Mouse (Mus musculus) adrenal gland, adult 8-10 months (tissue): ENCODE data around the gene Wdr20. TPM values are rescaled to one million over a fixed set of nuclear protein-coding genes. Genes with fewer than 3 reads are reported as not detected.
A peak's percentile ranks its signal among the peaks of the same experiment; 100 is the strongest.
"Not testable (repeated sequence)": the region's sequence is repeated elsewhere in the genome, so short reads cannot be mapped to it uniquely, and the experiment has no call there.

Source experiments
- DNase-seq: peaks from one replicate; pipeline ENCODE4 v3.0.0; 2022
- total RNA-seq, 4 experiments: library from RNA; stranded (reverse); gene quantifications; 2 replicates each; pipeline ENCODE4 v1.2.4; 2022

Wdr20 gene
- total RNA-seq = 10 to 100 TPM; 50.6 to 70.4 (median 56.8) TPM

GRCm38 (mm10) chr12:110737170-110738157 is at the start of gene Wdr20:
TSS of gene Wdr20 (plus strand) at chr12:110737944.
- DNase-seq = peak; percentile 96

- DNase-seq = not testable (repeated sequence)
Observed at GRCm38 (mm10) chr12:110688921-110689320, 48.8 kb upstream of the Wdr20 start.

- no peak for DNase-seq
Observed at GRCm38 (mm10) chr12:110689919-110690643, 47.7 kb upstream of the Wdr20 start.

- not testable (repeated sequence) for DNase-seq
Observed at GRCm38 (mm10) chr12:110693378-110693777, 44.4 kb upstream of the Wdr20 start.

GRCm38 (mm10) chr12:110695676-110696171 is 42.0 kb upstream of the Wdr20 start:
- peak; percentile 49 for DNase-seq

GRCm38 (mm10) chr12:110696173-110696974 is 41.4 kb upstream of the Wdr20 start:
- peak; percentile 96 for DNase-seq

GRCm38 (mm10) chr12:110696975-110697400 is 40.8 kb upstream of the Wdr20 start:
- no peak for DNase-seq

- DNase-seq = no peak
Observed at GRCm38 (mm10) chr12:110697457-110697856, 40.3 kb upstream of the Wdr20 start.

- DNase-seq = no peak
Observed at GRCm38 (mm10) chr12:110698080-110698479, 39.7 kb upstream of the Wdr20 start.

- no peak for DNase-seq
Observed at GRCm38 (mm10) chr12:110698523-110699170, 39.1 kb upstream of the Wdr20 start.

GRCm38 (mm10) chr12:110699171-110699547 is 38.6 kb upstream of the Wdr20 start:
- no peak for DNase-seq

GRCm38 (mm10) chr12:110700730-110701129 is 37.0 kb upstream of the Wdr20 start:
- DNase-seq = no peak

- not testable (repeated sequence) for DNase-seq
Observed at GRCm38 (mm10) chr12:110701363-110701762, 36.4 kb upstream of the Wdr20 start.

GRCm38 (mm10) chr12:110702556-110702955 is 35.2 kb upstream of the Wdr20 start, which contains the start of gene Hsp90aa1:
TSS of gene Hsp90aa1 (minus strand) at chr12:110702728.
- no peak for DNase-seq

GRCm38 (mm10) chr12:110703008-110703471 is 34.7 kb upstream of the Wdr20 start:
- peak; percentile 84 for DNase-seq

GRCm38 (mm10) chr12:110703682-110704081 is 34.1 kb upstream of the Wdr20 start:
- DNase-seq = no peak

- not testable (repeated sequence) for DNase-seq
Observed at GRCm38 (mm10) chr12:110705419-110705818, 32.3 kb upstream of the Wdr20 start.

- DNase-seq = peak; percentile 68
Observed at GRCm38 (mm10) chr12:110706337-110707231, 31.2 kb upstream of the Wdr20 start.

- DNase-seq = no peak
Observed at GRCm38 (mm10) chr12:110707451-110707850, 30.3 kb upstream of the Wdr20 start.

- DNase-seq = no peak
Observed at GRCm38 (mm10) chr12:110711270-110711669, 26.5 kb upstream of the Wdr20 start.
